Mouse (Mus musculus) cortical plate, adult 2 months (tissue): ENCODE measurements at regions not wholly inside any gene's neighbourhood (a gene's known extent, or its start where the extent isn't known, plus 50 kb on each side); places are given as distances from the start of the nearest gene placed in this dataset.

Experiments used
- CTCF ChIP-seq: fragments of 200-500 bp; IDR thresholded peaks from 2 replicates; pipeline ENCODE4 v1.5.1; 2011; ENCODE audit warnings: mild to moderate bottlenecking, control low read depth, low read length; ENCODE audit not compliant: insufficient read depth; ENCODE audit errors: extremely low read depth
- POLR2A ChIP-seq: fragments of 200-500 bp; IDR thresholded peaks from 2 replicates; pipeline ENCODE4 v1.6.1; 2011; ENCODE audit warnings: mild to moderate bottlenecking, low read length, control low read depth; ENCODE audit not compliant: insufficient read depth; ENCODE audit errors: extremely low read depth

DNA sequence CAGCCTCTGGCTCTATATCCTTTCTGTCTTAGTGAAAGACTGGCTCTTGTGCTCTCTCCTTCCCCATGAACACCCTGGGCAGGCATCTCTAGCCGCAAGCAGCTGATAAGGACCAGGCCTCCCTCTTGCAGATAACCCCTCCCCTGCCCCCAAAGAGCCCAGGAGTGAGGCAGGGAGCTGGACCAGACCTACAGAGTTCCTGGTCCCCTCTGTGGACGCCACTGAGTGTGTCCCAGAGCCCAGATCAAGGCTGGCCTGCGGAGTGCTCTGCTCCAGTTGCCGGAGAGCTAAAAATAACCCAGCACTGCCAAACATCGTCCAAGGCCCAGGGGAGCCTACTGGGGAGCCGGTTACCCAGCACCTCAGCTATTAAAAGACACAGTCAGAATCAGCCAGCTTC, 93.2 kb upstream of the Mgme1 start:
- TF ChIP-seq CTCF (no peak), POLR2A (no peak)
